Mouse (Mus musculus) stomach, embryonic 16.5 days (tissue): ENCODE measurements at regions not wholly inside any gene's neighbourhood (a gene's known extent, or its start where the extent isn't known, plus 50 kb on each side); places are given as distances from the start of the nearest gene placed in this dataset.

Experiments used
- ATAC-seq: fragments of 200-750 bp; cut with Nextera tagmentation; 2 replicates; pipeline ENCODE4 v1.8.0; 2017; ENCODE audit warnings: moderate number of reproducible peaks, moderate TSS enrichment; ENCODE audit not compliant: insufficient read depth, low FRiP score
- H3K27ac ChIP-seq: fragments of 300-500 bp; sonication (generic); 2 replicates; pipeline ENCODE4 v1.5.1; 2014; ENCODE audit warnings: low read length
- H3K27me3 ChIP-seq: fragments of 300-500 bp; sonication (generic); 2 replicates; pipeline ENCODE4 v1.6.1; 2014; ENCODE audit warnings: low read length, control low read depth, mixed read lengths; ENCODE audit not compliant: control insufficient read depth, insufficient read depth
- H3K36me3 ChIP-seq: fragments of 300-500 bp; sonication (generic); 2 replicates; pipeline ENCODE4 v1.6.1; 2014; ENCODE audit warnings: low read length; ENCODE audit not compliant: control insufficient read depth, insufficient read depth
- H3K4me1 ChIP-seq: fragments of 300-500 bp; sonication (generic); 2 replicates; pipeline ENCODE4 v1.6.1; 2014; ENCODE audit warnings: low read length, control low read depth, mixed read lengths; ENCODE audit not compliant: control insufficient read depth, insufficient read depth
- H3K4me2 ChIP-seq: fragments of 300-500 bp; sonication (generic); 2 replicates; pipeline ENCODE4 v1.6.1; 2014; ENCODE audit warnings: low read depth, low read length, mixed read lengths
- H3K4me3 ChIP-seq: fragments of 300-500 bp; sonication (generic); replicated peaks from 2 replicates; pipeline ENCODE4 v1.5.1; 2014; ENCODE audit warnings: mild to moderate bottlenecking, low read length
- H3K9ac ChIP-seq: fragments of 300-500 bp; sonication (generic); 2 replicates; pipeline ENCODE4 v1.6.1; 2014; ENCODE audit warnings: low read length
- H3K9me3 ChIP-seq: fragments of 300-500 bp; sonication (generic); replicated peaks from 2 replicates; pipeline ENCODE4 v1.6.1; 2016; ENCODE audit warnings: low read length, control low read depth; ENCODE audit not compliant: control insufficient read depth
- WGBS: fragments of 180-500 bp; shearing (Covaris S2); extraction: QIAGEN DNeasy Blood & Tissue Kit; methylation state at CpG from one replicate; pipeline ENCODE4 v1.1.7; 2014; 5-methylcytosine and 5-hydroxymethylcytosine counted together

DNA sequence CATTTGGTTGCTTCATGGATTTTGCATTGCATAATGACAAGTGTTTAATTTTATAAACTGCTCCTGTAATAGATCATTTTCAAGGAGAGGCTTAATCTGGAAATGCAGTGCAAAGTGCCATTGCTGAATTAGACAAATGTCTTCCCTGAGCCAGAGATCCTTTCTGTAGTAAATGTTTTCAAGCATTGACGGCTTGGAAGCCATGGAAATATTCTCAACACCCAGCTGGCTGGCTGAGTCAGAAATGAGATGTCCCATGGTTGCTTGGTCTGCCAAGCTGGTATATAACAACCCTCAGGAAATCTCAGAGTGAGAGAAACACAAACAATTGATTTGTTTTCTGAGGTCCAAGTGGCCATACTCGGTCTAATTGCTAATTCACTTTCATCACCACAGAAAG, 298.1 kb upstream of the Prkd1 start:
- Histone ChIP-seq H3K9ac (no peak overlapping the region), H3K4me1 (no peaks in the 10 kb centered on the region), H3K4me2 (no peak overlapping the region), H3K27ac (no peak overlapping the region), H3K4me3 (no peak overlapping the region), H3K27me3 (no peaks in the 10 kb centered on the region), H3K9me3 (no peaks in the 10 kb centered on the region; the same call in 1 of the 2 replicates), H3K36me3 (no peaks in the 10 kb centered on the region)
- 45% methylated on average over 2 of the region's 2 CpGs for WGBS
- no peak for ATAC-seq

- ATAC-seq = peak; percentile 69
- H3K27ac ChIP-seq = no peak overlapping the region
- H3K36me3 ChIP-seq = no peaks in the 10 kb centered on the region
- H3K4me3 ChIP-seq = peak overlapping the region; percentile 34
- H3K4me1 ChIP-seq = no peaks in the 10 kb centered on the region
- H3K27me3 ChIP-seq = no peaks in the 10 kb centered on the region
- H3K9ac ChIP-seq = peak overlapping the region; percentile 58; the same call in 1 of the 2 replicates
- no peaks in the 10 kb centered on the region; the same call in 1 of the 2 replicates for H3K9me3 ChIP-seq
- 23% methylated on average over 19 of the region's 19 CpGs for WGBS
- peak overlapping the region; percentile 58 for H3K4me2 ChIP-seq
These were observed 295.0 kb upstream of the Prkd1 start for GRCm38 (mm10) chr12:50943741-50944521.

DNA sequence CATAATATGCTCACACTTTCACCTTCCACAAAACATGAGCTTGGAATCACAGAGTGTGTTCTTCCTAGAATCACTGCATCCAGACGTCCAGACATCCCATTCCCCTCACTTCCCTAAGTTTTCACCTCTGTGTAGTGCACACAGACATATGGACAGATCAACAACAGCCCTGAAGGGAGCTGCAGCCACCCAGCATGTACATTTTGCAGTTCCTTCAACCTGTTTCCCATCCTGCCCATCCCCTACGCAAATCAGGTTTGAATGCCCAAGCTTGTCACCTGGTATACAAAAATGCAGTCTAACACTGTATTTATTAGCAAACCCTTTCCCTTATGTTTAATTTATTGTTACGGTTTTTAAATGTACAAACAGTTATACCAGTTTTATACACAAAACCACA, 294.4 kb upstream of the Prkd1 start:
- Histone ChIP-seq H3K9ac (no peak overlapping the region), H3K27me3 (no peaks in the 10 kb centered on the region), H3K4me3 (no peak overlapping the region), H3K27ac (no peak overlapping the region), H3K36me3 (no peaks in the 10 kb centered on the region), H3K4me1 (no peaks in the 10 kb centered on the region), H3K4me2 (no peak overlapping the region), H3K9me3 (no peaks in the 10 kb centered on the region; the same call in 1 of the 2 replicates)
- WGBS = 44% methylated on average over 3 of the region's 3 CpGs
- no peak for ATAC-seq

DNA sequence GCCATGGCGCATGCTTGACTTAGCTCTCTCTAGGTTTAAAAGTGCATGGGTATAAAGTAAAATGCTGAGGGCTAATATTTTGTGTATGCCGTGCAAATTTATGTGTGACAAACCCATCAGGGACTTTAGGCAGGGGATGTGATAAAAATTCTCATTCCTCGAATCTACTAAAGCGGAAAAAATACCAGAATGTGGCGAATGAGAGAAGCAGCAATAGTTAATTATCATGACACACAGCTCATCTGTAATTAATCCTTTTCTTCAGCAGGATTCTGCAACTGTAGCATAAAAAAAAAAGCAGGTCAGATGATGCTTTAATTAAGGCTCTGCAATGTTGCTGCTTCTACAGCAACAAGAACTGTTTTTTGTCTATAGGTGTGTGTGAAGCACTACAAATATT, 286.6 kb upstream of the Prkd1 start:
- Histone ChIP-seq H3K4me2 (no peak overlapping the region), H3K4me3 (no peak overlapping the region), H3K27me3 (no peaks in the 10 kb centered on the region), H3K9me3 (no peaks in the 10 kb centered on the region), H3K9ac (no peak overlapping the region), H3K4me1 (no peaks in the 10 kb centered on the region), H3K27ac (no peak overlapping the region), H3K36me3 (no peaks in the 10 kb centered on the region)
- 90% methylated on average over 5 of the region's 5 CpGs for WGBS
- ATAC-seq = no peak

DNA sequence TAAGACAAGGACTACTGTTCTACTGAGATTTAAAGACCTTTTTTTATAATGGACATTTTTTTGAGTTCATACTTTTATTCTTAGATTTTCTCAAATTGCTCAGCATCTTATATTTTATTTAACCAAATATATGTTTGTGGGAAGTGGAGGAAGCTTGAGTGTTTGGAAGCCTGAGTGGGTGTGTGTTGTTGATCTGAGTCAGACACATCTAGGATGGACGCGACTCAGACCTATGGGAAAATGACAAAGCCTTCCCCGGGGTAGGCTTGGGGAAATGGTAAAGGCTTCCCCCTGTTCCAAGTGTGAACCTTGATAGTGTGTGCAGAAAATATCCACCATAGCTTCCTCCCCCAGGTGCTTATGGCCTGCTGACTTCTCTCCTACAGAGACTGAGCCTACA, 283.6 kb upstream of the Prkd1 start:
- no peaks in the 10 kb centered on the region for H3K9me3 ChIP-seq
- no peak for ATAC-seq

GRCm38 (mm10) chr12:50929641-50930040, 280.7 kb upstream of the Prkd1 start:
- Histone ChIP-seq H3K9ac (no peak overlapping the region), H3K4me3 (no peak overlapping the region), H3K36me3 (no peaks in the 10 kb centered on the region), H3K4me1 (no peaks in the 10 kb centered on the region), H3K27me3 (no peaks in the 10 kb centered on the region), H3K4me2 (no peak overlapping the region), H3K27ac (no peak overlapping the region), H3K9me3 (no peaks in the 10 kb centered on the region)
- ATAC-seq = no peak
- 46% methylated on average over 3 of the region's 3 CpGs for WGBS

More for the DNA sequence above, 283.6 kb upstream of the Prkd1 start:
- Histone ChIP-seq H3K27me3 (no peaks in the 10 kb centered on the region), H3K4me1 (no peaks in the 10 kb centered on the region), H3K27ac (no peak overlapping the region), H3K4me2 (no peak overlapping the region), H3K36me3 (no peaks in the 10 kb centered on the region), H3K9ac (no peak overlapping the region), H3K4me3 (no peak overlapping the region)
- 96% methylated on average over 3 of the region's 3 CpGs for WGBS

GRCm38 (mm10) chr12:50926234-50926633, 277.3 kb upstream of the Prkd1 start:
- H3K9ac ChIP-seq = no peak overlapping the region
- H3K36me3 ChIP-seq = no peaks in the 10 kb centered on the region
- WGBS = 41% methylated on average over 2 of the region's 2 CpGs
- H3K9me3 ChIP-seq = no peaks in the 10 kb centered on the region
- H3K27me3 ChIP-seq = no peaks in the 10 kb centered on the region
- no peak overlapping the region for H3K4me3 ChIP-seq
- H3K4me1 ChIP-seq = no peaks in the 10 kb centered on the region
- H3K4me2 ChIP-seq = no peak overlapping the region
- H3K27ac ChIP-seq = no peak overlapping the region
- no peak for ATAC-seq

- 88% methylated on average over 1 of the region's 1 CpGs for WGBS
These were observed 272.8 kb upstream of the Prkd1 start for GRCm38 (mm10) chr12:50921739-50922138.

DNA sequence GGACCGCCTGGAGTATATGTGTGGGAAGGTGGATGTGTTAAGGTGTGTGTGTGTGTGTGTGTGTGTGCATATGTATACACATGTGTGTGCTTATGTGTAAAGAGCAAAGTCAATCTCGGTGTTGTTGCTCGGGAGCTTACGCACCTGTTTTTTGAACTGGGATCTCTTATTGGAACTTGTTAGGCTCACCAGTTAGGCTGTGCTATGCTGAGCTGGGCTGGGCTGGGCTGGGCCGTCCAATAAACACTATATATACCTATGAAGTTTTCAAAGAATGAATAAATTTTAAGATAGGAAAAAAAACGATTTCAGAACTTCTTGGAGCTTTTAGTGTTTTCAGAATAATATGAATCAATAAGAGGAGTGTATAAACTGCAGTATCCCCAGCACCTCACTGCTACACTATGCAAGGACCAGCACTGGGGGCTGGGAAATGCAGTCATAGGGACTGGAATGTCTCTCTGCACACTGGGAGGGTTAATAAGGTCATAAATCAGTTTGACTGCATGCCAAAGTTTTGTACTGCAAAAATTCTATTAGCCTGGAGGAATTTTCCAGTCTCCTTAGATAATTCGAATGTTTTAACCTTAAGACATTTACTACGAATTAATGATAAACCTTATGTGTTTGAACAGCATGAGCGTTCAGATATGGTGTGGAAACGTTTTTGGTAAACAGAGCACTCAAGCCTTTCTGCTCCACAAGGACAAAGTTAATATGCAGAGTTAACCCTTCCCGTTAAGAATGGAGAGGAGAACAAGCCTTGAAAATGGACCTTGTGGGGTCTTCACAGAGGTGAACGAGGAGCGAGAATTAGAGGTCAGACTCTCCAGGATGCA, 250.9 kb upstream of the Prkd1 start:
- Histone ChIP-seq H3K9ac (no peak overlapping the region), H3K4me1 (no peaks in the 10 kb centered on the region), H3K27me3 (no peaks in the 10 kb centered on the region), H3K27ac (no peak overlapping the region), H3K36me3 (no peaks in the 10 kb centered on the region), H3K4me2 (no peak overlapping the region), H3K4me3 (no peak overlapping the region), H3K9me3 (no peaks in the 10 kb centered on the region)
- peak; percentile 79 for ATAC-seq
- WGBS = 45% methylated on average over 13 of the region's 13 CpGs

More at GRCm38 (mm10) chr12:50921739-50922138, 272.8 kb upstream of the Prkd1 start:
- Histone ChIP-seq H3K27me3 (no peaks in the 10 kb centered on the region), H3K9ac (no peak overlapping the region), H3K4me2 (no peak overlapping the region), H3K9me3 (no peaks in the 10 kb centered on the region), H3K4me1 (no peaks in the 10 kb centered on the region), H3K27ac (no peak overlapping the region), H3K36me3 (no peaks in the 10 kb centered on the region), H3K4me3 (no peak overlapping the region)
- no peak for ATAC-seq
